Mouse (Mus musculus) cerebellum, adult 2 months (tissue): ENCODE data around the gene Gm9821.

Experiments
- CTCF ChIP-seq: fragments of 200-500 bp; IDR thresholded peaks from 2 replicates; pipeline ENCODE4 v1.5.1; 2011; ENCODE audit warnings: low read depth, mild to moderate bottlenecking, control low read depth, low read length, moderate library complexity, borderline replicate concordance; ENCODE audit not compliant: insufficient read depth
- POLR2A ChIP-seq: fragments of 200-500 bp; IDR thresholded peaks from 2 replicates; pipeline ENCODE4 v1.6.1; 2011; ENCODE audit warnings: low read length, control low read depth, borderline replicate concordance; ENCODE audit not compliant: insufficient read depth

- TF ChIP-seq POLR2A (no peak), CTCF (no peak)
Measured at GRCm38 (mm10) chr2:91950275-91951085, 5.0 kb downstream of the Gm9821 start.
